Mouse (Mus musculus): Measurements from ENCODE around the gene Zmat3. TPM values are rescaled to one million over a fixed set of nuclear protein-coding genes. Genes with fewer than 3 reads are reported as not detected.
A peak's percentile ranks its signal among the peaks of the same experiment; 100 is the strongest.

Gene Zmat3
- polyA plus RNA-seq, 1 experiment, result 9.0 TPM

GRCm38 (mm10) chr3:32379891-32380290 lies 14.1 kb upstream of the Zmat3 start:
- H3K27ac ChIP-seq (ENCODE audit: control insufficient read depth, insufficient read depth, low read length), result no peak overlapping the region
- no peak for TF ChIP-seq CTCF (IDR thresholded peaks at IDR 0.05; ENCODE audit: borderline replicate concordance, control insufficient read depth, extremely low read depth, insufficient read depth, low read length, poor library complexity)
- no peaks in the 10 kb centered on the region for H3K36me3 ChIP-seq (ENCODE audit: control insufficient read depth, insufficient read depth, low read length)
- peak; percentile 24 for DNase-seq
- no peaks in the 10 kb centered on the region for H3K4me1 ChIP-seq (replicated peaks; ENCODE audit: control insufficient read depth, insufficient read depth, low read length)
- H3K4me3 ChIP-seq (ENCODE audit: control insufficient read depth, insufficient read depth, low read length), result no peak overlapping the region
- WGBS, result 55% methylated on average over 2 of the region's 2 CpGs
- no peaks in the 10 kb centered on the region for H3K27me3 ChIP-seq (ENCODE audit: control insufficient read depth, insufficient read depth, low read length)

- H3K27ac ChIP-seq (ENCODE audit: control insufficient read depth, insufficient read depth, low read length), result no peak overlapping the region
- no peaks in the 10 kb centered on the region for H3K4me1 ChIP-seq (replicated peaks; ENCODE audit: control insufficient read depth, insufficient read depth, low read length)
- no peak for TF ChIP-seq POLR2A (IDR thresholded peaks at IDR 0.05; ENCODE audit: control insufficient read depth, extremely low read depth, insufficient read depth, low read length, poor library complexity)
- TF ChIP-seq CTCF (IDR thresholded peaks at IDR 0.05; ENCODE audit: borderline replicate concordance, control insufficient read depth, extremely low read depth, insufficient read depth, low read length, poor library complexity), result no peak
- H3K27me3 ChIP-seq (ENCODE audit: control insufficient read depth, insufficient read depth, low read length), result no peaks in the 10 kb centered on the region
- 95% methylated on average over 6 of the region's 6 CpGs for WGBS
- no peak overlapping the region for H3K4me3 ChIP-seq (ENCODE audit: control insufficient read depth, insufficient read depth, low read length)
- no peaks in the 10 kb centered on the region for H3K36me3 ChIP-seq (ENCODE audit: control insufficient read depth, insufficient read depth, low read length)
- DNase-seq, result no peak
Observed at GRCm38 (mm10) chr3:32373236-32373635, 7.4 kb upstream of the Zmat3 start.

GRCm38 (mm10) chr3:32372470-32372869 lies 6.7 kb upstream of the Zmat3 start:
- no peaks in the 10 kb centered on the region for H3K27me3 ChIP-seq (ENCODE audit: control insufficient read depth, insufficient read depth, low read length)
- 95% methylated on average over 8 of the region's 8 CpGs for WGBS
- DNase-seq, result no peak
- no peaks in the 10 kb centered on the region for H3K4me1 ChIP-seq (replicated peaks; ENCODE audit: control insufficient read depth, insufficient read depth, low read length)
- H3K27ac ChIP-seq (ENCODE audit: control insufficient read depth, insufficient read depth, low read length), result no peak overlapping the region
- no peak overlapping the region for H3K4me3 ChIP-seq (ENCODE audit: control insufficient read depth, insufficient read depth, low read length)
- H3K36me3 ChIP-seq (ENCODE audit: control insufficient read depth, insufficient read depth, low read length), result no peaks in the 10 kb centered on the region
- TF ChIP-seq CTCF (IDR thresholded peaks at IDR 0.05; ENCODE audit: borderline replicate concordance, control insufficient read depth, extremely low read depth, insufficient read depth, low read length, poor library complexity) (no peak), POLR2A (IDR thresholded peaks at IDR 0.05; ENCODE audit: control insufficient read depth, extremely low read depth, insufficient read depth, low read length, poor library complexity) (no peak)

- WGBS, result 87% methylated on average over 7 of the region's 7 CpGs
Observed at GRCm38 (mm10) chr3:32371957-32372356, 6.1 kb upstream of the Zmat3 start.

GRCm38 (mm10) chr3:32367516-32367915 lies 1.7 kb upstream of the Zmat3 start:
- H3K27ac ChIP-seq (ENCODE audit: control insufficient read depth, insufficient read depth, low read length), result no peak overlapping the region
- peaks cover 8% of the 10 kb centered on the region for H3K4me1 ChIP-seq (replicated peaks; ENCODE audit: control insufficient read depth, insufficient read depth, low read length)
- H3K4me3 ChIP-seq (ENCODE audit: control insufficient read depth, insufficient read depth, low read length), result no peak overlapping the region
- H3K27me3 ChIP-seq (ENCODE audit: control insufficient read depth, insufficient read depth, low read length), result no peaks in the 10 kb centered on the region
- no peaks in the 10 kb centered on the region for H3K36me3 ChIP-seq (ENCODE audit: control insufficient read depth, insufficient read depth, low read length)
- TF ChIP-seq CTCF (IDR thresholded peaks at IDR 0.05; ENCODE audit: borderline replicate concordance, control insufficient read depth, extremely low read depth, insufficient read depth, low read length, poor library complexity), result no peak
- no peak for TF ChIP-seq POLR2A (IDR thresholded peaks at IDR 0.05; ENCODE audit: control insufficient read depth, extremely low read depth, insufficient read depth, low read length, poor library complexity)
- WGBS, result 96% methylated on average over 1 of the region's 1 CpGs
- DNase-seq, result no peak

More at GRCm38 (mm10) chr3:32371957-32372356, 6.1 kb upstream of the Zmat3 start:
- Histone ChIP-seq H3K4me3 (ENCODE audit: control insufficient read depth, insufficient read depth, low read length) (no peak overlapping the region), H3K4me1 (replicated peaks; ENCODE audit: control insufficient read depth, insufficient read depth, low read length) (no peaks in the 10 kb centered on the region), H3K27me3 (ENCODE audit: control insufficient read depth, insufficient read depth, low read length) (no peaks in the 10 kb centered on the region), H3K36me3 (ENCODE audit: control insufficient read depth, insufficient read depth, low read length) (no peaks in the 10 kb centered on the region), H3K27ac (ENCODE audit: control insufficient read depth, insufficient read depth, low read length) (no peak overlapping the region)
- DNase-seq, result no peak
- TF ChIP-seq CTCF (IDR thresholded peaks at IDR 0.05; ENCODE audit: borderline replicate concordance, control insufficient read depth, extremely low read depth, insufficient read depth, low read length, poor library complexity), result no peak
- TF ChIP-seq POLR2A (IDR thresholded peaks at IDR 0.05; ENCODE audit: control insufficient read depth, extremely low read depth, insufficient read depth, low read length, poor library complexity), result no peak

- WGBS, result 73% methylated on average over 17 of the region's 17 CpGs
- Histone ChIP-seq H3K27ac (ENCODE audit: control insufficient read depth, insufficient read depth, low read length) (no peak overlapping the region), H3K4me1 (replicated peaks; ENCODE audit: control insufficient read depth, insufficient read depth, low read length) (peaks cover 8% of the 10 kb centered on the region), H3K36me3 (ENCODE audit: control insufficient read depth, insufficient read depth, low read length) (no peaks in the 10 kb centered on the region), H3K4me3 (ENCODE audit: control insufficient read depth, insufficient read depth, low read length) (no peak overlapping the region; the same call in 1 of the 2 replicates), H3K27me3 (ENCODE audit: control insufficient read depth, insufficient read depth, low read length) (no peaks in the 10 kb centered on the region)
- peak; percentile 11 for DNase-seq
- TF ChIP-seq POLR2A (IDR thresholded peaks at IDR 0.05; ENCODE audit: control insufficient read depth, extremely low read depth, insufficient read depth, low read length, poor library complexity) (no peak), CTCF (IDR thresholded peaks at IDR 0.05; ENCODE audit: borderline replicate concordance, control insufficient read depth, extremely low read depth, insufficient read depth, low read length, poor library complexity) (no peak)
Observed at GRCm38 (mm10) chr3:32366246-32366734, 476 bp upstream of the Zmat3 start.

Data from thymus, adult 2 months (tissue).